Mouse (Mus musculus) intestine, embryonic 16.5 days (tissue): ENCODE results near the gene Gm42420. TPM values are rescaled to one million over a fixed set of nuclear protein-coding genes. Genes with fewer than 3 reads are reported as not detected.
A peak's percentile ranks its signal among the peaks of the same experiment; 100 is the strongest.

Experiments used
- ATAC-seq: fragments of 200-750 bp; cut with Nextera tagmentation; 2 replicates; pipeline ENCODE4 v1.8.0; 2017; ENCODE audit warnings: moderate TSS enrichment, moderate library complexity
- H3K27ac ChIP-seq: fragments of 300-500 bp; sonication (generic); 2 replicates; pipeline ENCODE4 v1.5.1; 2014; ENCODE audit warnings: mild to moderate bottlenecking, low read length
- H3K27me3 ChIP-seq: fragments of 300-500 bp; sonication (generic); replicated peaks from 2 replicates; pipeline ENCODE4 v1.6.1; 2014; ENCODE audit warnings: low read length, control low read depth, mixed read lengths; ENCODE audit not compliant: control insufficient read depth, insufficient read depth
- H3K36me3 ChIP-seq: fragments of 300-500 bp; sonication (generic); 2 replicates; pipeline ENCODE4 v1.6.1; 2014; ENCODE audit warnings: low read length, control low read depth; ENCODE audit not compliant: control insufficient read depth, insufficient read depth
- H3K4me1 ChIP-seq: fragments of 300-500 bp; sonication (generic); 2 replicates; pipeline ENCODE4 v1.6.1; 2014; ENCODE audit warnings: low read length, control low read depth, mixed read lengths; ENCODE audit not compliant: control insufficient read depth, insufficient read depth
- H3K4me2 ChIP-seq: fragments of 300-500 bp; sonication (generic); 2 replicates; pipeline ENCODE4 v1.6.1; 2014; ENCODE audit warnings: low read depth, low read length, control low read depth
- H3K4me3 ChIP-seq: fragments of 300-500 bp; sonication (generic); 2 replicates; pipeline ENCODE4 v1.5.1; 2014; ENCODE audit warnings: mild to moderate bottlenecking, low read length
- H3K9ac ChIP-seq: fragments of 300-500 bp; sonication (generic); 2 replicates; pipeline ENCODE4 v1.6.1; 2014; ENCODE audit warnings: low read depth, low read length
- H3K9me3 ChIP-seq: fragments of 300-500 bp; sonication (generic); 2 replicates; pipeline ENCODE4 v1.6.1; 2016; ENCODE audit warnings: low read length, control low read depth; ENCODE audit not compliant: control insufficient read depth
- WGBS: fragments of 180-500 bp; shearing (Covaris S2); extraction: QIAGEN DNeasy Blood & Tissue Kit; methylation state at CpG from one replicate; pipeline ENCODE4 v1.1.7; 2014; 5-methylcytosine and 5-hydroxymethylcytosine counted together
- polyA plus RNA-seq: library from polyadenylated mRNA; unstranded; fragments of >200 nt; fragmentation: Nextera tagmentation; extraction: Ambion mirVana; gene quantifications from 2 replicates; pipeline ENCODE4 v1.2.1, GENCODE M21; 2015

Gene Gm42420
- polyA plus RNA-seq, 1 experiment from 2014 or later, result 2.1 TPM

- WGBS, result under 1% methylated on average over 56 of the region's 56 CpGs
- H3K36me3 ChIP-seq, result no peaks in the 10 kb centered on the region
Observed at GRCm38 (mm10) chr6:39592401-39593214, 7.1 kb downstream of the Gm42420 start, which contains the start of gene Ndufb2. Ndufb2 (plus strand) TSS chr6:39592574.

GRCm38 (mm10) chr6:39600851-39601250 lies 15.3 kb downstream of the Gm42420 start:
- WGBS, result 96% methylated on average over 3 of the region's 3 CpGs
- no peaks in the 10 kb centered on the region for H3K4me1 ChIP-seq
- H3K36me3 ChIP-seq, result peaks cover 14% of the 10 kb centered on the region
- no peak overlapping the region for H3K4me2 ChIP-seq
- no peaks in the 10 kb centered on the region for H3K27me3 ChIP-seq
- no peaks in the 10 kb centered on the region for H3K9me3 ChIP-seq
- no peak overlapping the region for H3K27ac ChIP-seq
- no peak overlapping the region for H3K4me3 ChIP-seq
- no peak for ATAC-seq
- no peak overlapping the region for H3K9ac ChIP-seq

More at GRCm38 (mm10) chr6:39592401-39593214, 7.1 kb downstream of the Gm42420 start, which contains the start of gene Ndufb2:
- no peaks in the 10 kb centered on the region for H3K27me3 ChIP-seq
- H3K4me3 ChIP-seq, result peak within 1 kb of the TSS; percentile 85
- peaks cover 7% of the 10 kb centered on the region for H3K4me1 ChIP-seq
- peak within 1 kb of the TSS; percentile 66 for H3K4me2 ChIP-seq
- H3K9ac ChIP-seq, result peak within 1 kb of the TSS; percentile 92
- peak; percentile 99 for ATAC-seq
- H3K27ac ChIP-seq, result peak within 1 kb of the TSS; percentile 88
- H3K9me3 ChIP-seq, result no peaks in the 10 kb centered on the region

- WGBS, result 79% methylated on average over 3 of the region's 3 CpGs
- H3K4me1 ChIP-seq, result no peaks in the 10 kb centered on the region
- H3K9ac ChIP-seq, result no peak overlapping the region
- peaks cover 14% of the 10 kb centered on the region for H3K36me3 ChIP-seq
- H3K4me2 ChIP-seq, result no peak overlapping the region
- H3K4me3 ChIP-seq, result no peak overlapping the region
- no peaks in the 10 kb centered on the region for H3K27me3 ChIP-seq
- no peak overlapping the region for H3K27ac ChIP-seq
- no peak for ATAC-seq
- H3K9me3 ChIP-seq, result no peaks in the 10 kb centered on the region
Observed at GRCm38 (mm10) chr6:39601828-39602227, 16.3 kb downstream of the Gm42420 start.

GRCm38 (mm10) chr6:39604565-39604964 lies 19.0 kb downstream of the Gm42420 start:
- H3K9me3 ChIP-seq, result no peaks in the 10 kb centered on the region
- H3K27me3 ChIP-seq, result no peaks in the 10 kb centered on the region
- peaks cover 11% of the 10 kb centered on the region for H3K36me3 ChIP-seq
- ATAC-seq, result no peak
- H3K27ac ChIP-seq, result no peak overlapping the region
- no peak overlapping the region for H3K4me2 ChIP-seq
- H3K9ac ChIP-seq, result no peak overlapping the region
- 73% methylated on average over 5 of the region's 5 CpGs for whole genome bisulfite sequencing
- no peak overlapping the region for H3K4me3 ChIP-seq
- 0 out of 2 replicates have a peak, but pooled peaks cover 2% of the 10 kb centered on the region for H3K4me1 ChIP-seq

- Histone ChIP-seq H3K4me1 (0 out of 2 replicates have a peak, but pooled peaks cover 2% of the 10 kb centered on the region), H3K9ac (no peak overlapping the region), H3K4me3 (no peak overlapping the region), H3K36me3 (no peaks in the 10 kb centered on the region), H3K27ac (no peak overlapping the region), H3K4me2 (no peak overlapping the region), H3K9me3 (no peaks in the 10 kb centered on the region), H3K27me3 (no peaks in the 10 kb centered on the region)
- ATAC-seq, result no peak
- WGBS, result 67% methylated on average over 6 of the region's 6 CpGs
Observed at GRCm38 (mm10) chr6:39606056-39606455, 20.5 kb downstream of the Gm42420 start.

- Histone ChIP-seq H3K4me3 (no peak overlapping the region), H3K36me3 (no peaks in the 10 kb centered on the region), H3K27ac (no peak overlapping the region), H3K9me3 (no peaks in the 10 kb centered on the region), H3K27me3 (no peaks in the 10 kb centered on the region), H3K4me2 (no peak overlapping the region), H3K9ac (no peak overlapping the region), H3K4me1 (0 out of 2 replicates have a peak, but pooled peaks cover 2% of the 10 kb centered on the region)
- no peak; the same call in 1 of the 2 replicates for ATAC-seq
- WGBS, result 56% methylated on average over 3 of the region's 3 CpGs
Observed at GRCm38 (mm10) chr6:39606862-39607261, 21.3 kb downstream of the Gm42420 start.

- WGBS, result 42% methylated on average over 5 of the region's 5 CpGs
- H3K36me3 ChIP-seq, result no peaks in the 10 kb centered on the region
- H3K4me2 ChIP-seq, result no peak overlapping the region
- H3K27me3 ChIP-seq, result no peaks in the 10 kb centered on the region
- no peak overlapping the region for H3K27ac ChIP-seq
- no peaks in the 10 kb centered on the region for H3K9me3 ChIP-seq
- 0 out of 2 replicates have a peak, but pooled peaks have one; percentile 52 for ATAC-seq
- H3K4me1 ChIP-seq, result 0 out of 2 replicates have a peak, but pooled peaks cover 2% of the 10 kb centered on the region
- H3K4me3 ChIP-seq, result no peak overlapping the region
- H3K9ac ChIP-seq, result no peak overlapping the region
Observed at GRCm38 (mm10) chr6:39607365-39607764, 21.8 kb downstream of the Gm42420 start.

GRCm38 (mm10) chr6:39610207-39610606 lies 24.7 kb downstream of the Gm42420 start:
- H3K9me3 ChIP-seq, result no peaks in the 10 kb centered on the region
- no peak overlapping the region for H3K9ac ChIP-seq
- H3K4me3 ChIP-seq, result no peak overlapping the region
- no peak overlapping the region for H3K4me2 ChIP-seq
- no peak overlapping the region for H3K27ac ChIP-seq
- WGBS, result 73% methylated on average over 2 of the region's 2 CpGs
- H3K4me1 ChIP-seq, result 0 out of 2 replicates have a peak, but pooled peaks cover 2% of the 10 kb centered on the region
- H3K36me3 ChIP-seq, result peaks cover 5% of the 10 kb centered on the region; the same call in 1 of the 2 replicates
- no peaks in the 10 kb centered on the region for H3K27me3 ChIP-seq
- ATAC-seq, result no peak

GRCm38 (mm10) chr6:39611296-39611695 lies 25.7 kb downstream of the Gm42420 start:
- Histone ChIP-seq H3K4me3 (no peak overlapping the region), H3K4me2 (no peak overlapping the region), H3K27ac (no peak overlapping the region), H3K9me3 (no peaks in the 10 kb centered on the region), H3K4me1 (0 out of 2 replicates have a peak, but pooled peaks cover 2% of the 10 kb centered on the region), H3K36me3 (peaks cover 5% of the 10 kb centered on the region; the same call in 1 of the 2 replicates), H3K27me3 (no peaks in the 10 kb centered on the region), H3K9ac (no peak overlapping the region)
- no peak for ATAC-seq
- 93% methylated on average over 2 of the region's 2 CpGs for WGBS
